8 mouse cellular contexts compared by ENCODE assay signal in genomic region chr19:6067011-6067723, GRCm38 (mm10). TPM values are rescaled to one million over a fixed set of nuclear protein-coding genes. Genes with fewer than 3 reads are reported as not detected.
DNase-seq lines count a peak whose midpoint lies in the region; ATAC-seq and TF ChIP-seq lines count a peak whose summit lies in the region.

No protein-coding gene starts in this region.

- H3K4me2 ChIP-seq in embryonic facial prominence, embryonic 15.5 days (replicated peaks): peak overlapping the region; percentile 96
- H3K4me2 ChIP-seq in heart, embryonic 11.5 days: peak overlapping the region; percentile 99
- peak overlapping the region; percentile 89 for H3K4me2 ChIP-seq in kidney, embryonic 16.5 days (replicated peaks; ENCODE audit: low read depth, low read length)
- H3K4me2 ChIP-seq in liver, embryonic 11.5 days: peak overlapping the region; percentile 98
- peak overlapping the region; percentile 85 for H3K4me2 ChIP-seq in stomach, embryonic 14.5 days (replicated peaks; ENCODE audit: low read depth, low read length)

- DNase-seq in liver, embryonic 11.5 days (ENCODE audit: low spot score): peak; percentile 87

- peak overlapping the region; percentile 56 for H3K4me3 ChIP-seq in bone marrow, adult 2 months (replicated peaks; ENCODE audit: control insufficient read depth, low read depth, low read length)
- H3K4me3 ChIP-seq in embryonic facial prominence, embryonic 15.5 days (replicated peaks): peak overlapping the region; percentile 49
- peak overlapping the region; percentile 52 for H3K4me3 ChIP-seq in heart, embryonic 11.5 days (ENCODE audit: low read depth, low read length)
- peak overlapping the region; percentile 56 for H3K4me3 ChIP-seq in kidney, embryonic 16.5 days (ENCODE audit: low read length)
- H3K4me3 ChIP-seq in liver, embryonic 11.5 days (ENCODE audit: low read depth, low read length): peak overlapping the region; percentile 67
- peak overlapping the region; percentile 38 for H3K4me3 ChIP-seq in stomach, embryonic 14.5 days (ENCODE audit: low read depth, low read length)

- H3K27ac ChIP-seq in bone marrow, adult 2 months (ENCODE audit: control insufficient read depth, insufficient read depth, low read depth, low read length, poor library complexity): 0 out of 2 replicates have a peak overlapping the region, but pooled peaks have one; percentile 6
- peak overlapping the region; percentile 76 for H3K27ac ChIP-seq in embryonic facial prominence, embryonic 15.5 days (replicated peaks)
- H3K27ac ChIP-seq in heart, embryonic 11.5 days (ENCODE audit: low read depth, low read length): peak overlapping the region; percentile 57
- peak overlapping the region; percentile 69 for H3K27ac ChIP-seq in kidney, embryonic 16.5 days (ENCODE audit: low read length)
- peak overlapping the region; percentile 88 for H3K27ac ChIP-seq in liver, embryonic 11.5 days (ENCODE audit: low read depth, low read length)
- peak overlapping the region; percentile 49; the same call in 1 of the 2 replicates for H3K27ac ChIP-seq in stomach, embryonic 14.5 days (ENCODE audit: low read length)

- no peaks in the 10 kb centered on the region for H3K9me3 ChIP-seq in embryonic facial prominence, embryonic 15.5 days (replicated peaks)
- H3K9me3 ChIP-seq in heart, embryonic 11.5 days (replicated peaks; ENCODE audit: control insufficient read depth, low read length): no peaks in the 10 kb centered on the region
- H3K9me3 ChIP-seq in kidney, embryonic 16.5 days (ENCODE audit: low read length): no peaks in the 10 kb centered on the region
- no peaks in the 10 kb centered on the region for H3K9me3 ChIP-seq in liver, embryonic 11.5 days (ENCODE audit: control insufficient read depth, low read length)
- no peaks in the 10 kb centered on the region for H3K9me3 ChIP-seq in stomach, embryonic 14.5 days (ENCODE audit: control insufficient read depth, low read depth, low read length)

- 1% methylated on average over 30 of the region's 30 CpGs for WGBS in bone marrow, adult 2 months
- under 1% methylated on average over 30 of the region's 30 CpGs for WGBS in embryonic facial prominence, embryonic 15.5 days
- WGBS in heart, embryonic 11.5 days (ENCODE audit: insufficient replicate concordance): 2% methylated on average over 30 of the region's 30 CpGs
- under 1% methylated on average over 30 of the region's 30 CpGs for WGBS in kidney, embryonic 16.5 days
- WGBS in liver, embryonic 11.5 days: under 1% methylated on average over 30 of the region's 30 CpGs
- 1% methylated on average over 30 of the region's 30 CpGs for WGBS in stomach, embryonic 14.5 days

- H3K36me3 ChIP-seq in embryonic facial prominence, embryonic 15.5 days: peaks cover 32% of the 10 kb centered on the region
- H3K36me3 ChIP-seq in heart, embryonic 11.5 days (ENCODE audit: control insufficient read depth, insufficient read depth, low read length): peaks cover 17% of the 10 kb centered on the region
- H3K36me3 ChIP-seq in kidney, embryonic 16.5 days (ENCODE audit: insufficient read depth, low read length): peaks cover 27% of the 10 kb centered on the region
- peaks cover 19% of the 10 kb centered on the region for H3K36me3 ChIP-seq in liver, embryonic 11.5 days (ENCODE audit: control insufficient read depth, insufficient read depth, low read length)
- H3K36me3 ChIP-seq in stomach, embryonic 14.5 days (ENCODE audit: control insufficient read depth, insufficient read depth, low read length): peaks cover 9% of the 10 kb centered on the region

- TF ChIP-seq POLR2A in bone marrow, adult 2 months (IDR thresholded peaks at IDR 0.05; ENCODE audit: borderline replicate concordance, control insufficient read depth, low read depth, low read length): no peak

- H3K9ac ChIP-seq in embryonic facial prominence, embryonic 15.5 days: peak overlapping the region; percentile 42
- H3K9ac ChIP-seq in heart, embryonic 11.5 days (ENCODE audit: low read depth, low read length): peak overlapping the region; percentile 71
- H3K9ac ChIP-seq in kidney, embryonic 16.5 days (replicated peaks; ENCODE audit: low read length): peak overlapping the region; percentile 66
- peak overlapping the region; percentile 72 for H3K9ac ChIP-seq in liver, embryonic 11.5 days (ENCODE audit: low read depth, low read length)
- peak overlapping the region; percentile 40 for H3K9ac ChIP-seq in stomach, embryonic 14.5 days (replicated peaks; ENCODE audit: low read depth, low read length)

- H3K4me1 ChIP-seq in bone marrow, adult 2 months (ENCODE audit: control insufficient read depth, insufficient read depth, low read length): peaks cover 6% of the 10 kb centered on the region
- peaks cover 35% of the 10 kb centered on the region for H3K4me1 ChIP-seq in embryonic facial prominence, embryonic 15.5 days
- peaks cover 25% of the 10 kb centered on the region for H3K4me1 ChIP-seq in heart, embryonic 11.5 days (ENCODE audit: control insufficient read depth, insufficient read depth, low read length)
- H3K4me1 ChIP-seq in kidney, embryonic 16.5 days (ENCODE audit: insufficient read depth, low read length): peaks cover 33% of the 10 kb centered on the region
- peaks cover 18% of the 10 kb centered on the region for H3K4me1 ChIP-seq in liver, embryonic 11.5 days (replicated peaks; ENCODE audit: control insufficient read depth, insufficient read depth, low read length)
- H3K4me1 ChIP-seq in stomach, embryonic 14.5 days (ENCODE audit: control insufficient read depth, insufficient read depth, low read length): peaks cover 15% of the 10 kb centered on the region

- ATAC-seq in CD4-positive, CD25-positive, alpha-beta regulatory T cell, adult 4 months: peak; percentile 57
- ATAC-seq in embryonic facial prominence, embryonic 15.5 days (ENCODE audit: insufficient number of reproducible peaks, low FRiP score, low TSS enrichment, low read depth): peak; percentile 36; the same call in 1 of the 2 replicates
- ATAC-seq in heart, embryonic 11.5 days (replicated peaks; ENCODE audit: insufficient number of reproducible peaks, low FRiP score, low TSS enrichment): peak; percentile 43
- ATAC-seq in kidney, embryonic 16.5 days (ENCODE audit: low FRiP score, low TSS enrichment): peak; percentile 52
- peak; percentile 79 for ATAC-seq in liver, embryonic 11.5 days (replicated peaks; ENCODE audit: low FRiP score)
- peak; percentile 60 for ATAC-seq in monocyte, adult 5-6 weeks (replicated peaks; ENCODE audit: insufficient number of reproducible peaks, low FRiP score, low TSS enrichment, poor library complexity, severe bottlenecking)
- ATAC-seq in stomach, embryonic 14.5 days (ENCODE audit: insufficient number of reproducible peaks, insufficient read depth, low FRiP score, low read depth): peak; percentile 51; the same call in 1 of the 2 replicates

- no peaks in the 10 kb centered on the region for H3K27me3 ChIP-seq in embryonic facial prominence, embryonic 15.5 days
- H3K27me3 ChIP-seq in heart, embryonic 11.5 days (ENCODE audit: control insufficient read depth, insufficient read depth, low read length): no peaks in the 10 kb centered on the region
- H3K27me3 ChIP-seq in kidney, embryonic 16.5 days (ENCODE audit: insufficient read depth, low read length): no peaks in the 10 kb centered on the region
- H3K27me3 ChIP-seq in liver, embryonic 11.5 days (replicated peaks; ENCODE audit: control insufficient read depth, insufficient read depth, low read length): no peaks in the 10 kb centered on the region
- no peaks in the 10 kb centered on the region for H3K27me3 ChIP-seq in stomach, embryonic 14.5 days (ENCODE audit: control insufficient read depth, insufficient read depth, low read length)

- peak; percentile 92 for TF ChIP-seq CTCF in bone marrow, adult 2 months (IDR thresholded peaks at IDR 0.05; ENCODE audit: control insufficient read depth, insufficient read depth, low read length)

RNA-seq across cellular contexts. Expression of gene Tm7sf2, which starts 1.0 kb away (rescaled TPM):
- polyA plus RNA-seq in CD4-positive, CD25-positive, alpha-beta regulatory T cell, adult 4 months (2017; shearing (Covaris generic)): 1 to 10 TPM; 5.5 to 7.1 TPM
- polyA plus RNA-seq in bone marrow, adult 2 months (2011; ENCODE audit: insufficient read depth, insufficient read length, low replicate concordance, missing spikeins): 5.9 and 12.3 TPM in 2 replicates
- 21.7 and 24.6 TPM in 2 replicates for polyA plus RNA-seq in embryonic facial prominence, embryonic 15.5 days (2015; fragmentation: Nextera tagmentation; extraction: Ambion mirVana)
- 10.1 and 11.9 TPM in 2 replicates for polyA plus RNA-seq in heart, embryonic 11.5 days (2014; fragmentation: Nextera tagmentation; extraction: Ambion mirVana)
- 22.8 and 28.6 TPM in 2 replicates for polyA plus RNA-seq in kidney, embryonic 16.5 days (2015; fragmentation: Nextera tagmentation; extraction: Ambion mirVana)
- polyA plus RNA-seq in liver, embryonic 11.5 days (2014; fragmentation: Nextera tagmentation; extraction: Ambion mirVana): 28.6 and 30.8 TPM in 2 replicates
- total RNA-seq in monocyte, adult 5-6 weeks (2017): 5.5 to 18.5 TPM (median 8.9 TPM) in 3 replicates
- polyA plus RNA-seq in stomach, embryonic 14.5 days (2014; fragmentation: Nextera tagmentation; extraction: Ambion mirVana): 24.8 and 24.9 TPM in 2 replicates

RNA-seq across cellular contexts. Expression of gene Znhit2, which starts 6.2 kb away (rescaled TPM):
- 1 to 10 TPM; 5.7 to 6.7 TPM for polyA plus RNA-seq in CD4-positive, CD25-positive, alpha-beta regulatory T cell, adult 4 months (2017; shearing (Covaris generic))
- polyA plus RNA-seq in bone marrow, adult 2 months (2011; ENCODE audit: insufficient read depth, insufficient read length, low replicate concordance, missing spikeins): 8.4 and 14.3 TPM in 2 replicates
- 37.1 and 41.1 TPM in 2 replicates for polyA plus RNA-seq in embryonic facial prominence, embryonic 15.5 days (2015; fragmentation: Nextera tagmentation; extraction: Ambion mirVana)
- polyA plus RNA-seq in heart, embryonic 11.5 days (2014; fragmentation: Nextera tagmentation; extraction: Ambion mirVana): 27.1 and 27.5 TPM in 2 replicates
- polyA plus RNA-seq in kidney, embryonic 16.5 days (2015; fragmentation: Nextera tagmentation; extraction: Ambion mirVana): 35.4 and 37.7 TPM in 2 replicates
- polyA plus RNA-seq in liver, embryonic 11.5 days (2014; fragmentation: Nextera tagmentation; extraction: Ambion mirVana): 38.7 and 42.3 TPM in 2 replicates
- 4.8 to 9.3 TPM (median 8.4 TPM) in 3 replicates for total RNA-seq in monocyte, adult 5-6 weeks (2017)
- 27.6 and 30.8 TPM in 2 replicates for polyA plus RNA-seq in stomach, embryonic 14.5 days (2014; fragmentation: Nextera tagmentation; extraction: Ambion mirVana)

RNA-seq across cellular contexts. Expression of gene Fau, which starts 9.5 kb away (rescaled TPM):
- 1,000 to 10,000 TPM; 2,365 to 3,114 TPM for polyA plus RNA-seq in CD4-positive, CD25-positive, alpha-beta regulatory T cell, adult 4 months (2017; shearing (Covaris generic))
- polyA plus RNA-seq in bone marrow, adult 2 months (2011; ENCODE audit: insufficient read depth, insufficient read length, low replicate concordance, missing spikeins): 2,232 and 4,155 TPM in 2 replicates
- polyA plus RNA-seq in embryonic facial prominence, embryonic 15.5 days (2015; fragmentation: Nextera tagmentation; extraction: Ambion mirVana): 809 and 853 TPM in 2 replicates
- 586 and 633 TPM in 2 replicates for polyA plus RNA-seq in heart, embryonic 11.5 days (2014; fragmentation: Nextera tagmentation; extraction: Ambion mirVana)
- 644 and 690 TPM in 2 replicates for polyA plus RNA-seq in kidney, embryonic 16.5 days (2015; fragmentation: Nextera tagmentation; extraction: Ambion mirVana)
- 1,022 and 1,135 TPM in 2 replicates for polyA plus RNA-seq in liver, embryonic 11.5 days (2014; fragmentation: Nextera tagmentation; extraction: Ambion mirVana)
- total RNA-seq in monocyte, adult 5-6 weeks (2017): 2,354 to 3,035 TPM (median 2,719 TPM) in 3 replicates
- polyA plus RNA-seq in stomach, embryonic 14.5 days (2014; fragmentation: Nextera tagmentation; extraction: Ambion mirVana): 902 and 945 TPM in 2 replicates

RNA-seq across cellular contexts. Expression of gene Mrpl49, which starts 9.6 kb away (rescaled TPM):
- polyA plus RNA-seq in CD4-positive, CD25-positive, alpha-beta regulatory T cell, adult 4 months (2017; shearing (Covaris generic)): 10 to 100 TPM; 33.9 to 37.5 TPM
- 29.9 and 52.5 TPM in 2 replicates for polyA plus RNA-seq in bone marrow, adult 2 months (2011; ENCODE audit: insufficient read depth, insufficient read length, low replicate concordance, missing spikeins)
- polyA plus RNA-seq in embryonic facial prominence, embryonic 15.5 days (2015; fragmentation: Nextera tagmentation; extraction: Ambion mirVana): 66.8 and 67.1 TPM in 2 replicates
- polyA plus RNA-seq in heart, embryonic 11.5 days (2014; fragmentation: Nextera tagmentation; extraction: Ambion mirVana): 70.7 and 75.3 TPM in 2 replicates
- 83.2 and 87.2 TPM in 2 replicates for polyA plus RNA-seq in kidney, embryonic 16.5 days (2015; fragmentation: Nextera tagmentation; extraction: Ambion mirVana)
- polyA plus RNA-seq in liver, embryonic 11.5 days (2014; fragmentation: Nextera tagmentation; extraction: Ambion mirVana): 84.5 and 93.9 TPM in 2 replicates
- total RNA-seq in monocyte, adult 5-6 weeks (2017): 10.1 to 30.8 TPM (median 29.6 TPM) in 3 replicates
- polyA plus RNA-seq in stomach, embryonic 14.5 days (2014; fragmentation: Nextera tagmentation; extraction: Ambion mirVana): 75.5 and 77.4 TPM in 2 replicates

RNA-seq across cellular contexts. Expression of gene Vps51, which starts 9.9 kb away (rescaled TPM):
- polyA plus RNA-seq in CD4-positive, CD25-positive, alpha-beta regulatory T cell, adult 4 months (2017; shearing (Covaris generic)): 10 to 100 TPM; 27.9 to 39.0 TPM
- polyA plus RNA-seq in bone marrow, adult 2 months (2011; ENCODE audit: insufficient read depth, insufficient read length, low replicate concordance, missing spikeins): 48.4 and 85.1 TPM in 2 replicates
- polyA plus RNA-seq in embryonic facial prominence, embryonic 15.5 days (2015; fragmentation: Nextera tagmentation; extraction: Ambion mirVana): 75.9 and 76.4 TPM in 2 replicates
- 38.9 and 43.7 TPM in 2 replicates for polyA plus RNA-seq in heart, embryonic 11.5 days (2014; fragmentation: Nextera tagmentation; extraction: Ambion mirVana)
- polyA plus RNA-seq in kidney, embryonic 16.5 days (2015; fragmentation: Nextera tagmentation; extraction: Ambion mirVana): 85.7 and 90.6 TPM in 2 replicates
- polyA plus RNA-seq in liver, embryonic 11.5 days (2014; fragmentation: Nextera tagmentation; extraction: Ambion mirVana): 54.8 and 57.1 TPM in 2 replicates
- 61.1 to 80.8 TPM (median 75.6 TPM) in 3 replicates for total RNA-seq in monocyte, adult 5-6 weeks (2017)
- 60.1 and 66.7 TPM in 2 replicates for polyA plus RNA-seq in stomach, embryonic 14.5 days (2014; fragmentation: Nextera tagmentation; extraction: Ambion mirVana)

Comparison
In these comparisons a context has a peak if more than half of its experiments do, and no peak if none do; other contexts are left out.
1. Peak in every context shown above with its lines: DNase-seq, ATAC-seq, H3K4me3 ChIP-seq and H3K27ac ChIP-seq.
2. H3K27ac ChIP-seq: peak in every context shown above with its lines; median percentile 88 in liver, embryonic 11.5 days; 76 in embryonic facial prominence, embryonic 15.5 days; 69 in kidney, embryonic 16.5 days; 57 in heart, embryonic 11.5 days; 49 in stomach, embryonic 14.5 days; 6 in bone marrow, adult 2 months.